Mouse (Mus musculus) testis, postnatal 10 days (tissue): ENCODE results near the gene Fut11.
"Not testable (repeated sequence)": the region's sequence is repeated elsewhere in the genome, so short reads cannot be mapped to it uniquely, and the experiment has no call there.

Experiments used
- DNase-seq: peaks from one replicate; pipeline ENCODE4 v3.0.0; 2021; ENCODE audit warnings: low spot score

The Fut11 gene

DNA sequence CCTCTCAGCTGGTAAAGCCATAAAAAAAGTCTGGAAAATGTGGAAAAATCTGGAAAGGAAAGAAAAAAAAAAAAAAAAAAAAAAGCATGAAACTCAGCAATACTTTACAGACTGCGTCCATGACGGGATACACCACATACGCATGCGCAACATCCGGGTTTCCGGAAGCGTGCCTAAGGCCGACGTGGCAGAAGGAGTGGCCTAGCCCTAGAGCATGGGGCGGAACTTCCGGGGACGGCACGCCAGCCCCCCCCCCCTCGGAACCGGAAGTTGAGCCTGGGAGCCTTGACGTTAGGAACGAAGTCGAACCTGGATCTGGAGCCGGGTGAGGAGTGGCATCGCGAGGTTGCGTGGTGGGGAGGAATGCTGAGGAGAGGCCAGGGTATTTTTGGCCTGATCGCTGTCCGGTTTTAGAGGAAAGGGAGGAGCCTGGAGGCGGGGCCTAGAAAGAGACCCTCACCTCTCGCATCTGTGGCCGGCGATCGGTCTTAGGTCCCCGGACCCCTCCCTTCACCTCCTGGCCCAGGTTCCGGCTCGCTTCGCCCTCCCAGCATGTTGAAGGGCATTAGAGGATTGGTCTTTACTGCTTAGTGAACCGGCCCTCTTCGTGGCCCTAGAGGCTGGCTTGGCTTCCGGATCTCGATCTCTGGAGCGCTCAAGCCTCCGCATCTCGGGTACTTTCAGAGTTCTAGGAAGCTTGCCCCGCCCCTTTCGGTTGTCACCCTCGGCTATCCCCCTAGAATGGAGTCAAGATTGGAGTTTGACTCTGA lies 20.5 kb upstream of the Fut11 start, which contains the start of gene Sec24c:
Gene Sec24c (plus strand): TSS at position 245 of the 770 bp plus-strand sequence.
- peak; percentile 99 for DNase-seq

DNA sequence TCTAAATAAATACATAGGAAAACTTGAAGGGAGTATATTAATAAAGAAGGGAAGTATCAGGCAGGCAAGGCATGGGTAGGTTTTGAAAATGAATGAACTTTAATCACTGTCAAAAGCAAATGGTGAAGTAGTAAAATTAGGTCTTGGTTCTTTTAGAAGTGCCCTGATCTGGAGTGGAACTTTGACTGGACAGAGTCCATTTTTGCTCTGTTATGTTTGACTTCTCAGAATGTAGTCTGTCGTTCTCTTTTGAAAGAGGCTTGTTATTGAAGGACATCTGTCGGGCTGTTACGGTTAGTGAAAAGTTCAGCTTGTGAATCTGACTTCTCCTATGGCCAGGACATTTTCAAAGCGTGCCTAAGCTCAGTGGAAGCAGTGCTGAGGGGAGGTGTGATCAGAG lies 16.9 kb upstream of the Fut11 start:
- no peak for DNase-seq

DNA sequence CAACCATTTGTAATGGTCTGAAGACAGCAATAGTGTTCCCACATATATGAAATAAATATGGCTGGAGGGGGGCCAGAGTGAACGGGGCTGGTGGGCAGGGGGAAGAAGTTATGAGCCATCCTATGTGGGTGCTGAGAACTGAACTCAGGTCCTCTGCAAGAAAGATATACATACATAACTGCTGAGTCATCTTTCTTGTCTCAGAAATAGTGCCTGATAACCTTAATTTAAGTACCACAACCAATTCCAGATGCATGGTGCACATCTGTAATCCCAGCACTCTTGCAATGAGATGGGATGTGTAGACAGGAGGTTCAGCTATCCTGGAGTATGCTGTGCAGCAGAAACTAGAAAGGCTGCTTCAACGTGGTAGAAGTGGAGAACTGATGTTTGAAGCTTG lies 13.0 kb upstream of the Fut11 start:
- DNase-seq, result no peak

DNA sequence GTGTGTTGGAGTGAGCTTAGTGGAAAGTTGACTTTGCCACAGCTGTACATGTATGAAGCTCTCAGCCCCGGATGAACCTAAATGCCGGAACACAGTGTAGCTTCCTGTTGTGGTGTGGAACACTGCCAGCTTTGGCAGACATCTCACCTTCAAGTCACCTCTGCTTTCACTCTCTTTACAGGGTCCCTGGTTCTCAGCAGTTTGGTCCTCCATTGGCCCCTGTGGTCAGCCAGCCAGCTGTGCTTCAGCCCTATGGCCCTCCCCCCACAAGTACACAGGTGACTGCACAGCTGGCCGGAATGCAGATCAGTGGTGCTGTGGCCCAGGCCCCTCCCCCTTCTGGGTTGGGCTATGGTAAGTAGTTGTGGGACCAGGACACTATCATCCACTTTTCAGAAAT lies 12.3 kb upstream of the Fut11 start:
- DNase-seq, result no peak

DNA sequence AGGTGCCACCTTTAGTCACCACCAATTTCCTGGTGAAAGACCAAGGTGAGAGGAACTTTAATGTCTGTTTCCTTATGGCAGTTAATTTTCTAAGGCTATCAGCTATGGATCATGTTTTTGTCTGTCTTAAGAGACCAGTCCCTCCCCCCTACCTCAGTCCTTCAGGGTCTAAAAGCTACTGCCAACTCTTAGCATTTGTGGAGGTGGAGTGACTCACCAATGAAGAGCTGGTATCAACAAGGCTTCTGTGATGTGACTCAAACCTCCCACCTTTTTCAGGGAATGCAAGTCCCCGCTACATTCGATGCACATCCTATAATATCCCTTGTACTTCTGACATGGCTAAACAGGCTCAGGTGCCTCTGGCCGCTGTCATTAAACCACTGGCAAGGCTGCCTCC lies 8.2 kb upstream of the Fut11 start:
- no peak for DNase-seq

DNA sequence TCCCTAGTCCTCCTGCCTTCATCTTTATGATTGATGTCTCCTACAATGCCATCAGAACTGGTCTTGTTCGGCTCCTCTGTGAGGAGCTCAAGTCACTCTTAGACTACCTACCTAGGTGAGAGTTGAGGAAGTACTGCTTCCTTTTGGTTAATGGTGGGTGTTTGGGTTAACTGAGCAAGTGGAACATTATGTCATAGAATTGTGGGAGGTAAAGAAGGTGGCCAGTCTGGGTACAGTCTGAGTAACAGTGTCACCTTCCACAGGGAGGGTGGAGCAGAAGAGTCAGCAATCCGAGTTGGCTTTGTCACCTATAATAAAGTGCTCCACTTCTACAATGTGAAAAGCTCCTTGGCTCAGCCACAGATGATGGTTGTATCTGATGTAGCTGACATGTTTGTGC lies 5.8 kb upstream of the Fut11 start:
- no peak for DNase-seq

DNA sequence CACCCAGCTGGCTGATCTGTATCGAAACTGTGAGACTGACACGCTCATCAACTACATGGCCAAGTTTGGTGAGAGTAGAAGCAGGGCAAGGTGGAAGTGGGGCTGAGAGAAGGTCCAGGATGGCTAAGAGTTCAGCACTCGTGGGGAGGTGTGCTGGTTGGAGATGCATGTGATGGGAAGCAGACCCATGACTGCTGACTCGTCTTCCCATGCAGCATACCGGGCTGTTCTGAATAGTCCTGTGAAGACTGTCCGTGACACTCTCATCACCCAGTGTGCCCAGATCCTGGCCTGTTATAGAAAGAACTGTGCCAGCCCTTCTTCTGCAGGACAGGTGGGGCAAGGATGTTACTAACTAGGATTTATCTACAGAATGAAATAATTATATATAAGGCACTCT lies 3.0 kb upstream of the Fut11 start:
- DNase-seq, result no peak

DNA sequence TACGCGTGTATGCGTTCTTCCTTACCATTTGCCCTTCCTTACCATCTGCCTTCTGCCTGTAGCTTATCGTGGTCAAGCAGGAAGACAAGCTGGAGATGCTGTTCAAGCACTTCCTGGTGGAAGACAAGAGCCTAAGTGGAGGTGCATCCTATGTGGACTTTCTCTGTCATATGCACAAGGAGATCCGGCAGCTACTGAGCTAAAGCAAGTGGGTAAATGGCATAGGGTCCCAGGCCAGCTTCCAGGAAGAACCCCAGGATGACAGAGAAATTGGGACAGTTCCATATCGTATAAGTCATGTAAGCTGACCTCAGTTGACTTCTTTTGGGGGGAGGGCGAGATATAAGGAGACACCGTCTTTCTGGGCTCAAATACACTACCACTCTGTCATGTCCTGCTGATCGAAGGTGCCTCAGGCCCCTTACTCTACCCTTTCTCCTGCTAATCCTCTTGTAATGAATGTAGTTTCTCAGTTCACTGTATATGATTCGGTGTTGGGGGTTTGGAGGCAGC lies 1.1 kb upstream of the Fut11 start:
- no peak for DNase-seq

DNA sequence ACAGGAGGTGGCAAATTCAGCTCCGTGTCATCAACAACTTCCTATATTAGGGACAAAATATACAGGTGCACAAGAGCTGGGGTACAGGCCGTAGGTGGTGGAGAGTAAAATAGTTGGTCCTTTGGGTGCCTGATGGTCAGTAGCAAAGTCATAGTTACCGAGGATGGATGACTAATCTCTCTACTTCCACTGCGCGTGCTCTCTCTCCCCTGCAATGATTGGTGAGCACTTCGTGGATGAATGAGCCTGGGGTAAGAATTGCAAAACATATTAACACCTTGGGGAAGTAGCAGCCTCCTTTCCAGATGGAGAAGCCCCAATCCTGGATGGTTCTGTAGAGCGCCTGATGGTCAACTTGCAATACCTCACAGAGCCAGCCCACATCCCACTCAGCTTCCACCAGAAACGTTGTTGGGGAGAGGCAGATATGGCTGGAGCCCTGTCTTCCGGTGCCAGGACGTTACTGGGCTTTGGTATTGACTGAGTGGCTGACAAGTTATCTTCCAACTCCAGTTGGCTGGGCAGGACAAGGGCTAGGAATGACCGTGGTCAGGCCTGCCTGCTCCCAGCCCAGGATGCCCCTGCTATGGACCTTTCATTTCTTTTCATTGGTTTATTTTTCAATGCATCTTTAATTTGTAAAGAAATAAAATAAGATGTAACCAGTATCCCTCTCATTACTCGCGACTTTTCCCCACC lies 434 bp upstream of the Fut11 start:
- no peak for DNase-seq

DNA sequence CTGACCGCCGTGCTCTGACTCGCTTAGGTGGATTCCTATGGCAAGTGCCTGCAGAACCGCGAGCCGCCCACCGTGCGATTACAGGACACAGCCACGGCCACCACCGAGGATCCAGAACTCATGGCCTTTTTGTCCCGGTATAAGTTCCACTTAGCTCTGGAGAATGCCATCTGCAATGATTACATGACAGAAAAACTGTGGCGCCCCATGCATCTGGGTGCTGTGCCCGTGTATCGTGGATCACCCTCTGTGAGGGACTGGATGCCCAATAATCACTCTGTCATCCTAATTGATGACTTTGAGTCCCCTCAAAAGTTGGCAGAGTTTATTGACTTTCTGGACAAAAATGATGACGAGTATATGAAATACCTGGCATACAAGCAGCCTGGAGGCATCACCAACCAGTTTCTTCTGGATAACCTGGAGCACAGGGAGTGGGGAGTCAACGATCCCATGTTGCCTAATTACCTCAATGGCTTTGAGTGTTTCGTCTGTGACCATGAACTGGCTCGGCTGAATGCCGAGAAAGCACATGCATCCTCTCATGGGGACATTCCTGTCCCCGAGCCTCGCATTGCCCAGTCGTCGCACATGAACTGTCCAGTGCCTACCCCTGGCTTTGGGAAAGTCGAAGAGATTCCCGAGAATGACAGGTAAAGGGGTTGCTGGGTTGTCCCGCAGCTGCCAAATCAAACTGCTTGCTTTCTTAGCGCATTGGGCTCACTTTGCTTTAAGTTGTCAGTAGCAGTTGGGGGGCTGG lies 1.2 kb downstream of the Fut11 start:
- DNase-seq, result no peak

DNA sequence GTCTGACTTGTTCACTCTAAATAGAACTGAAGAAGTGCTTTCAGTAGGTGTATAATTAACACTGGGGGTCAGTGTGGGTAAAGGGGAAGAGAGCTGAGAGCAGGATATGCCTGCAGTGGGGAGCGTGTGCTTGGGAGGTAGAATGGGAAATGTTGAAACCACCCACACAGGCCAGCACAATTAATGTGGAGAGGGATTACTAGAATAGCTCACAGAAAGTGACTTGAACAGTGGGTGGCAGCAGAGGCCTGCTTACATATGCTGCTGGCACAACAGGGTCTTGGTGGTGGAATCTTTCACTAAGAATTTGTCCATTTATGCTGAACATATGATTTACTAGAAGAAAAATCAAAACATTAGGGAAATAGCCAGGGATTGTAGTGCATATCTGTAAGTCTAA lies 2.2 kb downstream of the Fut11 start:
- DNase-seq, result peak; percentile 72

DNA sequence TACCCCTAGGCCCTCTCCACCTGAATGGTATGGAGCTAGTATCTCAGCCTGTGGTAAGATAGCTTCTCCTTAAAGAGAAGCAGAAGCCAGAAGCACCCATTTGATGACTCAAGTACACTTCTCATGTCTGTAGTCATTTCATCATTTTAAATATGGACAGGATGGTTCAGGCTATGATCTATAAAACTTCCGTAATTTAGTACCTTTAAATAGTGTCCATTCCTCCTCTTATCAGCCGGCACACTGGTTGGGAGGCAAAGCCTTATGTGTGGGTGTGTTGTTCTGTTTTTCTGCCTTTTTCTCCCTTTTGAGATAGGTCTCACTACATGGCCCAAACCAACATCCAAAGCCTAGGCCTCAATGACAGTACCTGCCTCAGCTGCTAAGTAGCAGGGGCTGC lies 3.7 kb downstream of the Fut11 start:
- DNase-seq, result no peak

DNA sequence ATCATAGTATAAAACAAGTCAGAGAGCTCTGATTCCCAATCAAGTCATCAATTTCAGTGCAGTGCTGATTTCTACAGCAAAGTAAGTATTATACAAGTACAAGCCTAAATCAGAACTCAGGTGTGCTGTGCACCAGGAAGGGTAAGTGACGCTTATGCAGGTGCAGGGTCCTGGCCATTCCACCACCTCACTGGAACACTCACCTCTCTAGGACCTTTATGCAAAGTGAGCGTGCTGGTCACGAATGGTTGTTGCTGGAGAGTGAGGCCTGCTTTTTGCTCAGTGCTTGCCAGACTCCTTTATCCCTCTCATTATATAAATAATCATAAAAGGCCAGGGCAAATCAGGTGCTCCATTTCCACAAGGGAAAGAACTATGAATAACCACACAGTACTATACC lies 5.6 kb downstream of the Fut11 start:
- DNase-seq, result no peak

DNA sequence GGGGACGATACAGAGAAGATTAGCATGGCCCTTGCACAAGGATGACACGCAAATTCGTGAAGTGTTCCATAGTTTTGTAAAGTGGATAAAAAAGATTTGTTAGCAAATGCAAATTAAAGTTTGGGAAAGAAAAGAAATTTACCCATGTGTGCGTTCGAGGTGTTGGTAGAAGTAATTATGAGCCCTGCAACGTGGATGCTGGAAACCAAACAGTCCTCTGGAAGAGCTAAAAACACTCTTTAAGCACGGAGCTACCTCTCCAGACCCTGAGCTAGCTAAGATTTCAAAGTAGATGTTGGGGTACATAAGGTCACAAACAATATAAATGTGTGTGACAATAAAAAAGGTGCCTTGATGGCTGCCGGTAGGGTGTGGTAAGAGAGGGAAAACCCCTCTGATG lies 6.8 kb downstream of the Fut11 start:
- DNase-seq, result no peak

DNA sequence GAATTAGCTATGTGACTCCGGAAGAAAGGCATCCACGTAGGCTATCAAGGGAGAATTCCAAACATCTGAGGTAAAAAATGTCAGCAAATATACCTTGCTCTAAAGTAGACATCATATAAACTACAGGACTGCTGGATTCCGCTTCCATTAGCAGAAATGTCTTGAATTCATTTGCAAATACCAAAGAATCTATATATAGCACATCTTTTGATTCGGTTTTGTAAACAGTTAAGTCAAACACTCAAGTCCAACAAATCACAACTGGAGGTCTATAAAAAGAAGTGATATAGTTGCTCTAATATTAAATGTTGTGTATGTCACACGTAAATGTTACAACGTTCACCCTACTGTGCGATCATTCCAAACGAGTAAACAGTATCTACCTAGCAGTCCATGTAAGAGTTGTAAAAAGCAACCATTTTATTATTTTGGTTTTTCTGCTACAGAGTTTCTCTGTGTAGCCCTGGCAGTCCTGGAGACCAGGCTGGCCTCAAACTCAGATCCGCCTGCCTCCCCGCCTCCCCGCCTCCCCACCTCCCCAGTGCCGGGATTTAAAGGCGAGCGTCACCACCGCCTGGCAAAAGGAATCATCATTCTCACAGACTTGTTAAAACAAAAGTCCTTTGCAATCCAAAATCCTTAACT lies 7.5 kb downstream of the Fut11 start:
- no peak for DNase-seq

DNA sequence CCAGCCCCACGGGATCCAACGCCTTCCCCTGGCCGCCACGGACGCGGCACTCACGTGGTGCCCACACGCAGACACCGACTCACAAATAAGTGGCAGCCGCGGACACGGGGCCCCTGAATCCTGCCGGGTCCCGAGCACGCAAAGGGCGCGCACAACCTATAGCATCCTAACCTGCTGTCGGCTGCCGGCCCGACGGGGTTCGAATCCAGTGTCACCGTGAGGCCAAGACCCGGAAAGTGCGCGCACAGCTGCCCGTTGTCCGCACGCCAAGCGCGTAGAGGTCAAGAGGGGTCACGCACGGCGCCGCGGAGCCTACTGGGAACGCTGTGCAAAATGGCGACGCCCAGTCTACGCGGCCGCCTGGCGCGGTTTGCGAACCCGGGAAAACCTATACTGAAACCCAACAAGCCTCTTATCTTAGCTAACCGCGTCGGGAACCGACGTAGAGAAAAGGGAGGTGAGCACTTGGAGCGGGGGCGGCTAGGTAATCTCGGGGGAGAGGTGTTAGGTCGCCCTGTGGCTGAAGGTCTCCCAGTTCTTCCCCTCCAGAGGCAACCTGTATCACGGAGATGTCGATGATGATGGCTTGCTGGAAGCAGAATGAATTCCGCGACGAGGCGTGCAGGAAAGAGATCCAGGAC lies 8.1 kb downstream of the Fut11 start, which contains the start of gene Chchd1:
Gene Chchd1 (plus strand): TSS at position 266 of the 641 bp plus-strand sequence.
- peak; percentile 95 for DNase-seq

DNA sequence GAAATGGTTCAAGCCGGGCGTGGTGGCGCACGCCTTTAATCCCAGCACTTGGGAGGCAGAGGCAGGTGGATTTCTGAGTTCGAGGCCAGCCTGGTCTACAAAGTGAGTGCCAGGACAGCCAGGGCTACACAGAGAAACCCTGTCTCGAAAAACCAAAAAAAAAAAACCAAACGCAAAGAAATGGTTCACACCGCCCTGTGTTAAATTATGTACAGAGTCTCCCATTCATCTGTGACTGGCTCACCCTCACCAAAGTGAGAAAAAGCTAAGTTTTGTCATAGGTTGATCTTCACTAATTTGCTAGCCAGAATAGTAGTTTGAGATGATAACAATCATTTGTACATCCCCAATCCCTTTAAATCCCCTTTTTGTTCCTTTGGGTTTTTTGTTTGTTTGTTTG lies 8.7 kb downstream of the Fut11 start:
- not testable (repeated sequence) for DNase-seq

DNA sequence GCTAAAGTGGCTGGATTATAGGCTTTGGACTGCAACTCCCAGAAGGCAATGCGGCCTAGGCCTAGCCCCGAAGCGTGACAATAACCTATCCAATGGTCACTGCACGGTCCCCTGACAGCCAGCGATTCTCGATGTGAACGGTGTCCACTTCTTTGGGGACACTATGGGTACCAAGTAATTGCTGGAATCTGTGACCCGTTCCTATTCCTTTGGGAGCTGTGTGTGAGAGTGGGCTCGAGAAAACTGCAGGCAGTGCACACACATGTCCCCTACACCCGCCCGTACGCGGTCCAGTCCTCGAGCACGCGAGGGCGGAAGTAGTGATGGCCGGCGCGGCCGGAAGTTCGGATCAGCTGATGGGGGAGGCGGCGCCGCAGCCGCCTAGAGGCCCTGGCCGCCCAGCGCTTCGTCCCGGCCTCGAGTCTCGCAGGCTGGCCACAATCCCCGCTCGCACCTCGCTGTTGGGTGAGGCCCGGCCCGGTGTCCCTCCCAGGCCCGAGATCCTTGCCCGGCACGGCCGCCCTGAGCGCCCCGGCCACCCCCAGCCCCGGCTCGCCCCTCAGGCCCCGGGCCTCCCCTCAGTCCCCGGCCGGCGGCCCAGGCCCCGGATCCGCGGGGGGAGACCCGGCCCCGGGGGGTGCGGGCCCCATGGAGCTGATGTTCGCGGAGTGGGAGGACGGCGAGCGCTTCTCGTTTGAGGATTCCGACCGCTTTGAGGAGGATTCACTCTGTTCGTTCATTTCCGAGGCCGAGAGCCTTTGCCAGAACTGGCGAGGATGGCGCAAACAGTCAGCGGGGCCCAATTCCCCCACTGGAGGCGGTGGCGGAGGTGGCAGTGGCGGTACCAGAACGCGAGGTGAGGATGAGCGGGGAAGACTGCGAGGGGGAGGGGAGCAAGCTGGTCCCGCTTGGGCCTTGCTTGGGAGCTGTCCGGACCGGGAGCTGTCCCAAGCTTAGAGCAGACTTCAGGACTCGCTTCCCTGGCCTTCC lies 12.7 kb downstream of the Fut11 start, which contains the start of gene Zswim8:
Gene Zswim8 (plus strand): TSS at position 352 of the 990 bp plus-strand sequence.
- DNase-seq, result peak; percentile 89

DNA sequence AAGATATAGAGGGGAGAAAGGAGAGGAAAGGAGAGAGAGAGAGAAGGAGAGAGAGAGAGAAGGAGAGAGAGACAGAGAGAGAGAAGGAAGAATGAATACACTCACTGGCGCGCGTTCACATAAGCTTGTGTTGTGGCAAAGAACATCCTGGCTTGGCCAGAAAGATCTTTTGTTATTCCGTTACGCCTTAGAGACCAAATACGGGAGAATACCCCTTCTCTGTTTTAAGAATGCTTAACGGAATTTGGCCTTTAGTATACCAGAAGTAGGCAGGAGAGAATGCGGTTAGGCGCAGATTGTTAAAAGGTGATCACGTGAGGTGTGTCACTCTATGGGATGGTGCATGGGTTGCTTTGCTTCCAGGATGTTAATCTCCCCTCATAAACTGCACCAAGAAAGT lies 13.5 kb downstream of the Fut11 start:
- DNase-seq, result no peak

DNA sequence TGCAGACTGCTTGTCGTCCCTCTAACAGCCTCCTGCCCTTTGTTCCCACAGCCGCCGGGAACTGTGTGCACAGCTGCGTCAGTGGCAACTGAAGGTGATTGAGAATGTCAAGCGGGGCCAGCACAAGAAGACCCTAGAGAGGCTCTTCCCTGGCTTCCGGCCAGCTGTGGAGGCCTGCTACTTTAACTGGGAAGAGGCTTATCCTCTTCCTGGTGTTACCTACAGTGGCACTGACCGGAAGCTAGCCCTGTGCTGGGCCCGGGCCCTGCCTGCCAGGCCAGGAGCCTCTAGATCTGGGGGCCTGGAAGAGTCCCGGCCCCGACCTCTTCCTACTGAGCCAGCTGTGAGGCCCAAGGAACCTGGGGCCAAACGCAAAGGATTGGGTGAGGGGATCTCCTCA lies 19.1 kb downstream of the Fut11 start:
- peak; percentile 39 for DNase-seq
